Mouse (Mus musculus): ENCODE results near the gene Sh3bgr. TPM values are rescaled to one million over a fixed set of nuclear protein-coding genes. Genes with fewer than 3 reads are reported as not detected.

The Sh3bgr gene
- polyA plus RNA-seq, 1 experiment: 12.6 TPM

- DNase-seq (ENCODE audit: extremely low spot score in 1 of 2, low spot score in 1 of 2): no peak
These were observed 1.4 kb downstream of the Sh3bgr start for GRCm38 (mm10) chr16:96201485-96202232.

GRCm38 (mm10) chr16:96209789-96210188 is 9.5 kb downstream of the Sh3bgr start:
- peak in 1 of 2 experiments; percentile 37 for DNase-seq (ENCODE audit: extremely low spot score in 1 of 2, low spot score in 1 of 2)

- DNase-seq (ENCODE audit: extremely low spot score in 1 of 2, low spot score in 1 of 2): peak in 1 of 2 experiments; percentile 17
These were observed 10.6 kb downstream of the Sh3bgr start for GRCm38 (mm10) chr16:96210856-96211255.

GRCm38 (mm10) chr16:96213027-96213426 is 12.8 kb downstream of the Sh3bgr start:
- DNase-seq (ENCODE audit: extremely low spot score in 1 of 2, low spot score in 1 of 2): no peak

- DNase-seq (ENCODE audit: extremely low spot score in 1 of 2, low spot score in 1 of 2): no peak
These were observed 21.2 kb downstream of the Sh3bgr start for GRCm38 (mm10) chr16:96221491-96221890.

- no peak for DNase-seq (ENCODE audit: extremely low spot score in 1 of 2, low spot score in 1 of 2)
These were observed 21.7 kb downstream of the Sh3bgr start for GRCm38 (mm10) chr16:96221959-96222358.

GRCm38 (mm10) chr16:96222452-96222851 is 22.2 kb downstream of the Sh3bgr start:
- DNase-seq (ENCODE audit: extremely low spot score in 1 of 2, low spot score in 1 of 2): no peak

GRCm38 (mm10) chr16:96228438-96228837 is 28.2 kb downstream of the Sh3bgr start:
- DNase-seq (ENCODE audit: extremely low spot score in 1 of 2, low spot score in 1 of 2): no peak

- no peak for DNase-seq (ENCODE audit: extremely low spot score in 1 of 2, low spot score in 1 of 2)
These were observed 28.9 kb downstream of the Sh3bgr start for GRCm38 (mm10) chr16:96229044-96229555.

GRCm38 (mm10) chr16:96230411-96230810 is 30.2 kb downstream of the Sh3bgr start:
- peak in 1 of 2 experiments; percentile 88 for DNase-seq (ENCODE audit: extremely low spot score in 1 of 2, low spot score in 1 of 2)

- DNase-seq (ENCODE audit: extremely low spot score in 1 of 2, low spot score in 1 of 2): no peak
These were observed 31.0 kb downstream of the Sh3bgr start for GRCm38 (mm10) chr16:96231251-96231650.

- DNase-seq (ENCODE audit: extremely low spot score in 1 of 2, low spot score in 1 of 2): no peak
These were observed 31.7 kb downstream of the Sh3bgr start for GRCm38 (mm10) chr16:96231974-96232373.

- DNase-seq (ENCODE audit: extremely low spot score in 1 of 2, low spot score in 1 of 2): no peak
These were observed 33.7 kb downstream of the Sh3bgr start for GRCm38 (mm10) chr16:96233996-96234395.

- DNase-seq (ENCODE audit: extremely low spot score in 1 of 2, low spot score in 1 of 2): peak in 1 of 2 experiments; percentile 48
These were observed 35.2 kb downstream of the Sh3bgr start, which contains the start of gene B3galt5 for GRCm38 (mm10) chr16:96235366-96235970. TSS of gene B3galt5 (plus strand) at chr16:96235801.

GRCm38 (mm10) chr16:96244496-96244895 is 44.2 kb downstream of the Sh3bgr start:
- no peak for DNase-seq (ENCODE audit: extremely low spot score in 1 of 2, low spot score in 1 of 2)

GRCm38 (mm10) chr16:96249635-96250034 is 49.4 kb downstream of the Sh3bgr start:
- peak; percentile 24 to 54 for DNase-seq (ENCODE audit: extremely low spot score in 1 of 2, low spot score in 1 of 2)

GRCm38 (mm10) chr16:96252146-96252545 is 51.9 kb downstream of the Sh3bgr start:
- no peak for DNase-seq (ENCODE audit: extremely low spot score in 1 of 2, low spot score in 1 of 2)

- DNase-seq (ENCODE audit: extremely low spot score in 1 of 2, low spot score in 1 of 2): no peak
These were observed 58.2 kb downstream of the Sh3bgr start for GRCm38 (mm10) chr16:96258429-96258828.

- DNase-seq (ENCODE audit: extremely low spot score in 1 of 2, low spot score in 1 of 2): no peak
These were observed 71.5 kb downstream of the Sh3bgr start for GRCm38 (mm10) chr16:96271736-96272135.

GRCm38 (mm10) chr16:96272929-96273619 is 72.8 kb downstream of the Sh3bgr start:
- DNase-seq (ENCODE audit: extremely low spot score in 1 of 2, low spot score in 1 of 2): no peak

GRCm38 (mm10) chr16:96276596-96276995 is 76.3 kb downstream of the Sh3bgr start:
- DNase-seq (ENCODE audit: extremely low spot score in 1 of 2, low spot score in 1 of 2): no peak
